Mouse (Mus musculus) kidney, embryonic 16.5 days (tissue): ENCODE results near the gene Tmem177. TPM values are rescaled to one million over a fixed set of nuclear protein-coding genes. Genes with fewer than 3 reads are reported as not detected.
A peak's percentile ranks its signal among the peaks of the same experiment; 100 is the strongest.

Experiments used
- ATAC-seq: fragments of 200-750 bp; cut with Nextera tagmentation; 2 replicates; pipeline ENCODE4 v1.8.0; 2017; ENCODE audit warnings: moderate TSS enrichment; ENCODE audit not compliant: low FRiP score, low TSS enrichment
- H3K27ac ChIP-seq: fragments of 300-500 bp; sonication (generic); 2 replicates; pipeline ENCODE4 v1.5.1; 2014; ENCODE audit warnings: low read length
- H3K27me3 ChIP-seq: fragments of 300-500 bp; sonication (generic); 2 replicates; pipeline ENCODE4 v1.6.1; 2014; ENCODE audit warnings: low read length, control low read depth, mixed read lengths; ENCODE audit not compliant: insufficient read depth
- H3K36me3 ChIP-seq: fragments of 300-500 bp; sonication (generic); 2 replicates; pipeline ENCODE4 v1.6.1; 2014; ENCODE audit warnings: low read length, control low read depth, mixed read lengths; ENCODE audit not compliant: insufficient read depth
- H3K4me1 ChIP-seq: fragments of 300-500 bp; sonication (generic); 2 replicates; pipeline ENCODE4 v1.6.1; 2014; ENCODE audit warnings: low read length, control low read depth, mixed read lengths; ENCODE audit not compliant: insufficient read depth
- H3K4me2 ChIP-seq: fragments of 300-500 bp; sonication (generic); replicated peaks from 2 replicates; pipeline ENCODE4 v1.6.1; 2014; ENCODE audit warnings: low read depth, low read length
- H3K4me3 ChIP-seq: fragments of 300-500 bp; sonication (generic); 2 replicates; pipeline ENCODE4 v1.5.1; 2014; ENCODE audit warnings: mild to moderate bottlenecking, low read length
- H3K9ac ChIP-seq: fragments of 300-500 bp; sonication (generic); replicated peaks from 2 replicates; pipeline ENCODE4 v1.6.1; 2014; ENCODE audit warnings: low read length
- H3K9me3 ChIP-seq: fragments of 300-500 bp; sonication (generic); 2 replicates; pipeline ENCODE4 v1.6.1; 2016; ENCODE audit warnings: low read length, control low read depth
- WGBS: fragments of 180-500 bp; shearing (Covaris S2); extraction: QIAGEN DNeasy Blood & Tissue Kit; methylation state at CpG from one replicate; pipeline ENCODE4 v1.1.7; 2014; 5-methylcytosine and 5-hydroxymethylcytosine counted together
- polyA plus RNA-seq: library from polyadenylated mRNA; unstranded; fragments of >200 nt; fragmentation: Nextera tagmentation; extraction: Ambion mirVana; gene quantifications from 2 replicates; pipeline ENCODE4 v1.2.1, GENCODE M21; 2015

The Tmem177 gene
- polyA plus RNA-seq = 8.7 and 9.2 TPM in 2 replicates

- Histone ChIP-seq H3K4me3 (peak within 1 kb of the TSS; percentile 64), H3K4me1 (peaks cover 6% of the 10 kb centered on the region; the same call in 1 of the 2 replicates), H3K9me3 (no peaks in the 10 kb centered on the region), H3K27ac (peak within 1 kb of the TSS; percentile 35; the same call in 1 of the 2 replicates), H3K4me2 (peak within 1 kb of the TSS; percentile 68), H3K36me3 (peaks cover 20% of the 10 kb centered on the region), H3K27me3 (no peaks in the 10 kb centered on the region), H3K9ac (peak within 1 kb of the TSS; percentile 75)
- 9% methylated on average over 42 of the region's 42 CpGs for WGBS
- peak; percentile 98 for ATAC-seq
Measured at GRCm38 (mm10) chr1:119912953-119913814, at the start of gene Tmem177. Gene Tmem177, minus strand, starts transcription at chr1:119913208.

GRCm38 (mm10) chr1:119959920-119960319, 46.9 kb upstream of the Tmem177 start:
- H3K27me3 ChIP-seq = no peaks in the 10 kb centered on the region
- H3K9me3 ChIP-seq = no peaks in the 10 kb centered on the region
- 49% methylated on average over 7 of the region's 7 CpGs for WGBS
- H3K27ac ChIP-seq = no peak overlapping the region
- H3K36me3 ChIP-seq = no peaks in the 10 kb centered on the region
- no peak for ATAC-seq
- H3K4me1 ChIP-seq = no peaks in the 10 kb centered on the region
- no peak overlapping the region for H3K4me3 ChIP-seq
- H3K9ac ChIP-seq = no peak overlapping the region
- H3K4me2 ChIP-seq = no peak overlapping the region

- 93% methylated on average over 4 of the region's 4 CpGs for WGBS
- Histone ChIP-seq H3K4me1 (no peaks in the 10 kb centered on the region), H3K27me3 (no peaks in the 10 kb centered on the region), H3K9me3 (no peaks in the 10 kb centered on the region), H3K27ac (no peak overlapping the region), H3K36me3 (no peaks in the 10 kb centered on the region), H3K4me2 (no peak overlapping the region), H3K9ac (no peak overlapping the region), H3K4me3 (no peak overlapping the region)
- ATAC-seq = 0 out of 2 replicates have a peak, but pooled peaks have one; percentile 21
Measured at GRCm38 (mm10) chr1:119959464-119959863, 46.5 kb upstream of the Tmem177 start.

- 34% methylated on average over 9 of the region's 9 CpGs for WGBS
- H3K4me2 ChIP-seq = no peak overlapping the region
- H3K9me3 ChIP-seq = no peaks in the 10 kb centered on the region
- H3K27ac ChIP-seq = no peak overlapping the region
- no peaks in the 10 kb centered on the region for H3K27me3 ChIP-seq
- peak; percentile 24; the same call in 1 of the 2 replicates for ATAC-seq
- H3K4me3 ChIP-seq = no peak overlapping the region
- H3K36me3 ChIP-seq = no peaks in the 10 kb centered on the region
- H3K9ac ChIP-seq = no peak overlapping the region
- no peaks in the 10 kb centered on the region for H3K4me1 ChIP-seq
Measured at GRCm38 (mm10) chr1:119957716-119958222, 44.8 kb upstream of the Tmem177 start.

GRCm38 (mm10) chr1:119954680-119955079, 41.7 kb upstream of the Tmem177 start:
- Histone ChIP-seq H3K36me3 (no peaks in the 10 kb centered on the region), H3K4me2 (no peak overlapping the region), H3K27ac (no peak overlapping the region), H3K9me3 (no peaks in the 10 kb centered on the region), H3K27me3 (no peaks in the 10 kb centered on the region), H3K4me3 (no peak overlapping the region), H3K4me1 (no peaks in the 10 kb centered on the region), H3K9ac (no peak overlapping the region)
- WGBS = 83% methylated on average over 2 of the region's 2 CpGs
- ATAC-seq = no peak

GRCm38 (mm10) chr1:119953456-119953855, 40.4 kb upstream of the Tmem177 start:
- Histone ChIP-seq H3K9ac (no peak overlapping the region), H3K4me1 (no peaks in the 10 kb centered on the region), H3K27me3 (no peaks in the 10 kb centered on the region), H3K9me3 (no peaks in the 10 kb centered on the region), H3K27ac (no peak overlapping the region), H3K36me3 (no peaks in the 10 kb centered on the region), H3K4me2 (no peak overlapping the region), H3K4me3 (no peak overlapping the region)
- 76% methylated on average over 9 of the region's 9 CpGs for WGBS
- ATAC-seq = no peak

- Histone ChIP-seq H3K4me1 (no peaks in the 10 kb centered on the region), H3K4me2 (no peak overlapping the region), H3K27ac (no peak overlapping the region), H3K4me3 (no peak overlapping the region), H3K9ac (no peak overlapping the region), H3K9me3 (no peaks in the 10 kb centered on the region), H3K27me3 (no peaks in the 10 kb centered on the region), H3K36me3 (no peaks in the 10 kb centered on the region)
- ATAC-seq = no peak
- WGBS = 92% methylated on average over 8 of the region's 8 CpGs
Measured at GRCm38 (mm10) chr1:119950086-119950485, 37.1 kb upstream of the Tmem177 start.

- WGBS = 12% methylated on average over 7 of the region's 7 CpGs
- H3K27me3 ChIP-seq = no peaks in the 10 kb centered on the region
- ATAC-seq = peak; percentile 82
Measured at GRCm38 (mm10) chr1:119936861-119937260, 23.9 kb upstream of the Tmem177 start.

GRCm38 (mm10) chr1:119931421-119932150, 18.6 kb upstream of the Tmem177 start:
- Histone ChIP-seq H3K4me3 (no peak overlapping the region), H3K27me3 (no peaks in the 10 kb centered on the region), H3K4me2 (no peak overlapping the region), H3K36me3 (no peaks in the 10 kb centered on the region), H3K27ac (no peak overlapping the region), H3K9me3 (no peaks in the 10 kb centered on the region), H3K4me1 (peaks cover 6% of the 10 kb centered on the region; the same call in 1 of the 2 replicates), H3K9ac (no peak overlapping the region)
- no peak for ATAC-seq
- 79% methylated on average over 4 of the region's 4 CpGs for WGBS

More at GRCm38 (mm10) chr1:119936861-119937260, 23.9 kb upstream of the Tmem177 start:
- Histone ChIP-seq H3K9ac (no peak overlapping the region), H3K4me2 (no peak overlapping the region), H3K4me1 (peaks cover 6% of the 10 kb centered on the region; the same call in 1 of the 2 replicates), H3K36me3 (no peaks in the 10 kb centered on the region), H3K4me3 (no peak overlapping the region), H3K9me3 (no peaks in the 10 kb centered on the region), H3K27ac (no peak overlapping the region)
